Mouse (Mus musculus) neural tube, embryonic 13.5 days (tissue): ENCODE measurements around the gene Zfp248. TPM values are rescaled to one million over a fixed set of nuclear protein-coding genes. Genes with fewer than 3 reads are reported as not detected.
A peak's percentile ranks its signal among the peaks of the same experiment; 100 is the strongest.

Experiments used
- ATAC-seq: fragments of 200-750 bp; cut with Nextera tagmentation; 2 replicates; pipeline ENCODE4 v1.8.0; 2017; ENCODE audit warnings: low read depth, mild to moderate bottlenecking, moderate TSS enrichment, moderate library complexity
- H3K27ac ChIP-seq: fragments of 300-500 bp; sonication (generic); replicated peaks from 2 replicates; pipeline ENCODE4 v1.5.1; 2015; ENCODE audit warnings: moderate library complexity, mild to moderate bottlenecking, inconsistent platforms
- H3K27me3 ChIP-seq: fragments of 300-500 bp; sonication (generic); 2 replicates; pipeline ENCODE4 v1.6.1; 2015; ENCODE audit warnings: mild to moderate bottlenecking, inconsistent platforms
- H3K36me3 ChIP-seq: fragments of 300-500 bp; sonication (generic); 2 replicates; pipeline ENCODE4 v1.6.1; 2015; ENCODE audit warnings: mild to moderate bottlenecking, inconsistent platforms
- H3K4me1 ChIP-seq: fragments of 300-500 bp; sonication (generic); replicated peaks from 2 replicates; pipeline ENCODE4 v1.6.1; 2015; ENCODE audit warnings: inconsistent platforms
- H3K4me2 ChIP-seq: fragments of 300-500 bp; sonication (generic); 2 replicates; pipeline ENCODE4 v1.6.1; 2015; ENCODE audit warnings: inconsistent platforms, mild to moderate bottlenecking, moderate library complexity
- H3K4me3 ChIP-seq: fragments of 300-500 bp; sonication (generic); 2 replicates; pipeline ENCODE4 v1.5.1; 2015; ENCODE audit warnings: mild to moderate bottlenecking, inconsistent platforms
- H3K9ac ChIP-seq: fragments of 300-500 bp; sonication (generic); 2 replicates; pipeline ENCODE4 v1.6.1; 2015; ENCODE audit warnings: moderate library complexity, mild to moderate bottlenecking, inconsistent platforms
- H3K9me3 ChIP-seq: fragments of 300-500 bp; sonication (generic); 2 replicates; pipeline ENCODE4 v1.6.1; 2016; ENCODE audit warnings: inconsistent platforms
- WGBS: fragments of 180-500 bp; shearing (Covaris S2); methylation state at CpG from one replicate; pipeline ENCODE4 v1.1.7; 2015; 5-methylcytosine and 5-hydroxymethylcytosine counted together
- polyA plus RNA-seq: library from polyadenylated mRNA; unstranded; fragments of >200 nt; fragmentation: Nextera tagmentation; extraction: Ambion mirVana; gene quantifications from 2 replicates; pipeline ENCODE4 v1.2.1, GENCODE M21; 2015

Zfp248 gene
- 16.8 and 19.9 TPM in 2 replicates for polyA plus RNA-seq

GRCm38 (mm10) chr6:118455042-118455631, at the start of gene Zfp248:
Gene Zfp248, minus strand, starts transcription at chr6:118455528.
- WGBS: under 1% methylated on average over 43 of the region's 43 CpGs
- Histone ChIP-seq H3K4me2 (peak within 1 kb of the TSS; percentile 79), H3K4me1 (peaks cover 29% of the 10 kb centered on the region), H3K9ac (peak within 1 kb of the TSS; percentile 83), H3K27me3 (no peaks in the 10 kb centered on the region), H3K9me3 (no peaks in the 10 kb centered on the region), H3K4me3 (peak within 1 kb of the TSS; percentile 71), H3K36me3 (peaks cover 9% of the 10 kb centered on the region; the same call in 1 of the 2 replicates), H3K27ac (peak within 1 kb of the TSS; percentile 98)
- ATAC-seq: peak; percentile 98

- no peak for ATAC-seq
- Histone ChIP-seq H3K27me3 (no peaks in the 10 kb centered on the region), H3K9me3 (no peaks in the 10 kb centered on the region), H3K36me3 (peaks cover 24% of the 10 kb centered on the region), H3K4me1 (no peaks in the 10 kb centered on the region), H3K9ac (no peak overlapping the region), H3K4me3 (no peak overlapping the region), H3K27ac (no peak overlapping the region), H3K4me2 (no peak overlapping the region)
- WGBS: 91% methylated on average over 7 of the region's 7 CpGs
These were observed 43.7 kb upstream of the Zfp248 start for GRCm38 (mm10) chr6:118499010-118499409.

GRCm38 (mm10) chr6:118482125-118482524, 26.8 kb upstream of the Zfp248 start:
- ATAC-seq: no peak
- 0 out of 2 replicates have a peak, but pooled peaks cover under 1% of the 10 kb centered on the region for H3K36me3 ChIP-seq
- H3K9me3 ChIP-seq: no peaks in the 10 kb centered on the region
- no peak overlapping the region for H3K4me3 ChIP-seq
- WGBS: 82% methylated on average over 1 of the region's 1 CpGs
- H3K4me2 ChIP-seq: no peak overlapping the region
- H3K9ac ChIP-seq: no peak overlapping the region
- peaks cover 35% of the 10 kb centered on the region for H3K27me3 ChIP-seq
- peaks cover 11% of the 10 kb centered on the region for H3K4me1 ChIP-seq
- no peak overlapping the region for H3K27ac ChIP-seq

GRCm38 (mm10) chr6:118478957-118479708, 23.8 kb upstream of the Zfp248 start, which contains the start of gene Zfp9:
Gene Zfp9, minus strand, starts transcription at chr6:118479320.
- H3K27ac ChIP-seq: peak within 1 kb of the TSS; percentile 88
- peaks cover 20% of the 10 kb centered on the region for H3K4me1 ChIP-seq
- ATAC-seq: peak; percentile 90
- peak within 1 kb of the TSS; percentile 73 for H3K4me2 ChIP-seq
- WGBS: under 1% methylated on average over 42 of the region's 57 CpGs
- H3K9me3 ChIP-seq: no peaks in the 10 kb centered on the region
- peak within 1 kb of the TSS; percentile 90 for H3K9ac ChIP-seq
- H3K36me3 ChIP-seq: peaks cover 21% of the 10 kb centered on the region
- H3K4me3 ChIP-seq: peak within 1 kb of the TSS; percentile 60
- H3K27me3 ChIP-seq: peaks cover 45% of the 10 kb centered on the region

- Histone ChIP-seq H3K4me2 (peak overlapping the region; percentile 73), H3K36me3 (peaks cover 21% of the 10 kb centered on the region), H3K27ac (peak overlapping the region; percentile 88; the same call in 1 of the 2 replicates), H3K9ac (peak overlapping the region; percentile 90), H3K9me3 (no peaks in the 10 kb centered on the region), H3K27me3 (peaks cover 43% of the 10 kb centered on the region), H3K4me1 (peaks cover 20% of the 10 kb centered on the region), H3K4me3 (peak overlapping the region; percentile 60)
- ATAC-seq: peak; percentile 37; the same call in 1 of the 2 replicates
- 17% methylated on average over 10 of the region's 10 CpGs for WGBS
These were observed 22.8 kb upstream of the Zfp248 start for GRCm38 (mm10) chr6:118477875-118478785.

- Histone ChIP-seq H3K9me3 (no peaks in the 10 kb centered on the region), H3K36me3 (peaks cover 49% of the 10 kb centered on the region), H3K4me3 (no peak overlapping the region), H3K9ac (no peak overlapping the region), H3K27ac (no peak overlapping the region), H3K4me2 (no peak overlapping the region), H3K27me3 (no peaks in the 10 kb centered on the region), H3K4me1 (no peaks in the 10 kb centered on the region)
- no peak for ATAC-seq
- WGBS: 83% methylated on average over 15 of the region's 15 CpGs
These were observed 6.9 kb upstream of the Zfp248 start for GRCm38 (mm10) chr6:118462069-118462705.

- H3K4me3 ChIP-seq: no peak overlapping the region
- no peak overlapping the region for H3K27ac ChIP-seq
- no peaks in the 10 kb centered on the region for H3K27me3 ChIP-seq
- no peak overlapping the region for H3K4me2 ChIP-seq
- ATAC-seq: no peak
- peaks cover 26% of the 10 kb centered on the region for H3K4me1 ChIP-seq
- peaks cover 18% of the 10 kb centered on the region for H3K36me3 ChIP-seq
- H3K9ac ChIP-seq: no peak overlapping the region
- 91% methylated on average over 1 of the region's 1 CpGs for WGBS
- H3K9me3 ChIP-seq: no peaks in the 10 kb centered on the region
These were observed 2.4 kb upstream of the Zfp248 start for GRCm38 (mm10) chr6:118457726-118458125.

- peak overlapping the region; percentile 71 for H3K4me3 ChIP-seq
- H3K4me1 ChIP-seq: peaks cover 29% of the 10 kb centered on the region
- no peaks in the 10 kb centered on the region for H3K9me3 ChIP-seq
- H3K36me3 ChIP-seq: peaks cover 9% of the 10 kb centered on the region; the same call in 1 of the 2 replicates
- H3K27ac ChIP-seq: peak overlapping the region; percentile 98
- peak overlapping the region; percentile 83 for H3K9ac ChIP-seq
- WGBS: 51% methylated on average over 8 of the region's 8 CpGs
- H3K4me2 ChIP-seq: peak overlapping the region; percentile 79
- no peaks in the 10 kb centered on the region for H3K27me3 ChIP-seq
- no peak for ATAC-seq
These were observed 876 bp downstream of the Zfp248 start for GRCm38 (mm10) chr6:118454452-118454851.

GRCm38 (mm10) chr6:118431502-118431901, 23.8 kb downstream of the Zfp248 start:
- H3K4me3 ChIP-seq: no peak overlapping the region
- H3K4me1 ChIP-seq: no peaks in the 10 kb centered on the region
- H3K27me3 ChIP-seq: no peaks in the 10 kb centered on the region
- peaks cover 12% of the 10 kb centered on the region for H3K9me3 ChIP-seq
- 84% methylated on average over 4 of the region's 4 CpGs for WGBS
- no peak for ATAC-seq
- no peak overlapping the region for H3K9ac ChIP-seq
- H3K27ac ChIP-seq: no peak overlapping the region
- H3K4me2 ChIP-seq: no peak overlapping the region
- H3K36me3 ChIP-seq: peaks cover 59% of the 10 kb centered on the region

- Histone ChIP-seq H3K36me3 (peaks cover 47% of the 10 kb centered on the region), H3K4me1 (no peaks in the 10 kb centered on the region), H3K9me3 (peaks cover 12% of the 10 kb centered on the region), H3K27me3 (no peaks in the 10 kb centered on the region), H3K4me3 (no peak overlapping the region), H3K27ac (no peak overlapping the region), H3K4me2 (no peak overlapping the region), H3K9ac (no peak overlapping the region)
- ATAC-seq: no peak
- 92% methylated on average over 1 of the region's 1 CpGs for WGBS
These were observed 28.7 kb downstream of the Zfp248 start for GRCm38 (mm10) chr6:118426666-118427065.
